Mouse (Mus musculus): ENCODE measurements around the gene Ica1l. TPM values are rescaled to one million over a fixed set of nuclear protein-coding genes. Genes with fewer than 3 reads are reported as not detected.
"Not testable (repeated sequence)": the region's sequence is repeated elsewhere in the genome, so short reads cannot be mapped to it uniquely, and the experiment has no call there.

Ica1l gene
- total RNA-seq (2014; rRNA removed) (63.2 and 63.6 TPM in 2 replicates), polyA plus RNA-seq (2015; fragmentation: Nextera tagmentation; extraction: Ambion mirVana) (57.3 and 67.5 TPM in 2 replicates)

DNA sequence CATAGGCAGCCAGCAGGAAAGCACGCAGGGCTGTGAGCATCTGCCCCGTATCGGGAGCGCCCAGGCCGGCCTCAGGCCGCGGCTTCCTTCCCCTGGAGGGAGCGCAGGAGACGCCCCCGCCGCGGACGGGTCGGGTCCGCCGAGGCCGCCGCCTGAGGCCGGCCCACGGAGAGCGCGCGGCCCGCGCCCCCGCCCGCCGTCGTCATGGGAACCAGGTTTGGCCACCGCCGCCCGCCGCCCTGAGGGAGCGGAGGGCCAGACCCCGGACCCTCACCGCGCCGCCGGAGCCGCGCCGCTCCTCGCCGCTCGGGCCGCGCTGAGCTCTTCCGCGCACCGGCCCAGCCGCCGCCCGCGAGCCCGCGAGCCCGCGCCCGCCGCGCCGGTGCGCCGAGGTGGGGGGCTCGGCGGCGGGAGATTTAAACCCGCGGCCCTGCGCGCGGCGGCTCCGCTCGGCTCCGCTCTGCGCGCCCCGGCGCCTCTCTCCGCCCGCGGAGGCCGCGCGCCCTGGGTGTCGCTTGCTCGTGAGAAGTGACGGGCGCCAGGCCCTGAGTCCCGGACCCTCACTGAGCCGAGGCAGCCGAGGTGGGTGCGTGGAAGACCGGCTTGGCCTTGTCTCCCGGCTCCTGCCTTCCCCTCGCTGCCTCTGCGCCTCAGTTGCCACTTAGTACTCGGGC, at the start of gene Ica1l:
Ica1l (minus strand) TSS at position 389 of the 674 bp plus-strand sequence.
- Histone ChIP-seq H3K9ac (peak within 1 kb of the TSS; percentile 84), H3K4me1 (ENCODE audit: insufficient read depth) (no peaks in the 10 kb centered on the region), H3K4me2 (ENCODE audit: low read depth) (peak within 1 kb of the TSS; percentile 77), H3K27ac (ENCODE audit: low read depth, low read length) (peak within 1 kb of the TSS; percentile 81), H3K36me3 (ENCODE audit: insufficient read depth) (no peaks in the 10 kb centered on the region), H3K27me3 (ENCODE audit: insufficient read depth, low read length) (no peaks in the 10 kb centered on the region), H3K9me3 (ENCODE audit: low read length) (no peaks in the 10 kb centered on the region), H3K4me3 (ENCODE audit: low read depth, low read length) (peak within 1 kb of the TSS; percentile 82)
- ATAC-seq, result peak; percentile 92
- peak; percentile 78 for DNase-seq
- under 1% methylated on average over 80 of the region's 99 CpGs for WGBS
- no peak for TF ChIP-seq CTCF (IDR thresholded peaks at IDR 0.05; ENCODE audit: low read depth)

DNA sequence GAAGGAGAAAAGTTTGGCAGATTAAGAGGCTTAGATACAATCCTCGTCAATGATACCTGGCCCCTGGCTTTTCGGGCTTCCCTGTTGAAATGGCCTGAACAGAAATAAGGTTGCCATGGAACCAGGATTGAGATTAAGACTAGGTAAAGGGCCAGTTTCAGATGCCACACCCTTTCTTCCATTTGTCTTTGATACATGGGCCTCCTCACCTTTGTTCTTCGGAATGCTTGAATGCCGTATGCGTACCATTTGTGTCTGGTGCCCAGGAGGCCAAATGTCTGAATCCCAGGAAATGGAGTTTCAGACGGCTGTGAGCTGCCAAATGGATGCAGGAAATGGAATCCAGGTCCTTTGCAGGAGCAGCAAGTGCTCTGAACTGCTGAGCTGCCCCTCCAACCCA, 33.4 kb upstream of the Ica1l start:
- Histone ChIP-seq H3K27me3 (ENCODE audit: insufficient read depth, low read length) (no peaks in the 10 kb centered on the region), H3K4me3 (ENCODE audit: low read depth, low read length) (no peak overlapping the region), H3K4me1 (ENCODE audit: insufficient read depth) (no peaks in the 10 kb centered on the region), H3K27ac (ENCODE audit: low read depth, low read length) (no peak overlapping the region), H3K9me3 (ENCODE audit: low read length) (no peaks in the 10 kb centered on the region), H3K36me3 (ENCODE audit: insufficient read depth) (peaks cover 21% of the 10 kb centered on the region), H3K4me2 (ENCODE audit: low read depth) (no peak overlapping the region), H3K9ac (no peak overlapping the region)
- 88% methylated on average over 6 of the region's 6 CpGs for WGBS
- DNase-seq (no peak), ATAC-seq (no peak)
- no peak for TF ChIP-seq CTCF (IDR thresholded peaks at IDR 0.05; ENCODE audit: low read depth)

DNA sequence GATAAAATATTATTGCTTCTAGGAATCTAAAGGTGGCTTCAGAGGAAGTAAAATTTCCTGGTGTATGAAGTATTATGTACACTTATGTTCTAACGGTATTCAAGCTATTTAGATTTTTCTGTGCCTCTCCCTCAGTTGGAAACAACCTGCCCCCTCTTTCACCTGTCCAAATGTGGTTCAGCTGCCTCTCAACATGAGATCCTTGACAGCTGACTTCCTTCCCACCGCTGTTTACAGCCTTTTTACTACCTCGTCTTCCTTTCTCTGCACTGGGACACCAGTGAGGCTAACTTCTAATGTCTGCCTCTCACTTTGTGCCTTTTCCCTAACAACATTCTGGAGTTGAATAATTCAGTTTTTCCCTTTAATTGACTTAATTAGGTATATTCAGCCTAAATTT, 32.6 kb upstream of the Ica1l start:
- ATAC-seq, result no peak
- peaks cover 20% of the 10 kb centered on the region for H3K36me3 ChIP-seq (ENCODE audit: insufficient read depth)
- WGBS, result 77% methylated on average over 3 of the region's 3 CpGs
- no peak overlapping the region for H3K9ac ChIP-seq
- no peak for DNase-seq
- no peaks in the 10 kb centered on the region for H3K4me1 ChIP-seq (ENCODE audit: insufficient read depth)
- no peak overlapping the region for H3K4me2 ChIP-seq (ENCODE audit: low read depth)
- no peak overlapping the region for H3K27ac ChIP-seq (ENCODE audit: low read depth, low read length)
- TF ChIP-seq CTCF (IDR thresholded peaks at IDR 0.05; ENCODE audit: low read depth), result no peak
- H3K4me3 ChIP-seq (ENCODE audit: low read depth, low read length), result no peak overlapping the region
- H3K9me3 ChIP-seq (ENCODE audit: low read length), result no peaks in the 10 kb centered on the region
- no peaks in the 10 kb centered on the region for H3K27me3 ChIP-seq (ENCODE audit: insufficient read depth, low read length)

DNA sequence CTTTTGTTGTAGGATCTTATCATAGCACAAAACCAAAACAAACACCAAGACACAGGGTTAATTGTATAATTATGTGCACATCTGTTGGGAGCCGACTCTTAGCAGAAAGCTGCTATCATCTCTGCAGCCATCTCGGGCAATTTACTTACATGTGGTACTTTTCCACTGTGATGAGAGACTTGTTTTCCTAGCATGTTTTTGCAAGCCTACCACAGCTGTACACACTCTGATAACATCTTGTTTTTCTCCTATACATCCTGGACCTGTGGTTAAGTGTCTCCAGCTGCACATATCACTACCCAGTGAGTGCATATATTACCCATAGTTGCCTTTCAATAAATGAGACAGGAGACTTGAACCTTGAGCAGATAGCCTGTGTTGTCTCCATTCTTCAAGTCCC, 32.0 kb upstream of the Ica1l start:
- H3K4me3 ChIP-seq (ENCODE audit: low read depth, low read length), result no peak overlapping the region
- no peak for DNase-seq
- H3K4me2 ChIP-seq (ENCODE audit: low read depth), result no peak overlapping the region
- 82% methylated on average over 2 of the region's 2 CpGs for WGBS
- H3K36me3 ChIP-seq (ENCODE audit: insufficient read depth), result peaks cover 16% of the 10 kb centered on the region
- H3K27me3 ChIP-seq (ENCODE audit: insufficient read depth, low read length), result no peaks in the 10 kb centered on the region
- H3K4me1 ChIP-seq (ENCODE audit: insufficient read depth), result no peaks in the 10 kb centered on the region
- peak; percentile 36; the same call in 1 of the 2 replicates for ATAC-seq
- H3K9ac ChIP-seq, result no peak overlapping the region
- TF ChIP-seq CTCF (IDR thresholded peaks at IDR 0.05; ENCODE audit: low read depth), result no peak
- H3K27ac ChIP-seq (ENCODE audit: low read depth, low read length), result no peak overlapping the region
- H3K9me3 ChIP-seq (ENCODE audit: low read length), result no peaks in the 10 kb centered on the region

DNA sequence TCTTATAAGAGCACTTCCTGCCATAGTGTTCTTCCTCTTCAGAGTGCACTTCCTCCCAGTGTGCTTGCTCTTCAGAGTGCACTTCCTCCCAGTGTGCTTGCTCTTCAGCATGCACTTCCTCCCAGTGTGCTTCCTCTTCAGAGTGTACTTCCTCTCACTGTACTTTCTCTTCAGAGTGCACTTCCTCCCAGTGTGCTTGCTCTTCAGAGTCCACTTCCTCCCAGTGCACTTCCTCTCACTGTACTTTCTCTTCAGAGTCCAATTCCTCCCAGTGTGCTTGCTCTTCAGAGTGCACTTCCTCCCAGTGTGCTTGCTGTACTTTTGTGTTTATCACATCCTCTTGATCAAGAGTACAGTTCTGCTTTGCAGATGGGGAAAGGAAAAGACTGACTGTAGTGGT, 27.7 kb upstream of the Ica1l start:
- H3K27ac ChIP-seq (ENCODE audit: low read depth, low read length); DNase-seq; H3K9me3 ChIP-seq (ENCODE audit: low read length); H3K4me1 ChIP-seq (ENCODE audit: insufficient read depth); H3K36me3 ChIP-seq (ENCODE audit: insufficient read depth); ATAC-seq; H3K9ac ChIP-seq; H3K27me3 ChIP-seq (ENCODE audit: insufficient read depth, low read length); H3K4me2 ChIP-seq (ENCODE audit: low read depth); H3K4me3 ChIP-seq (ENCODE audit: low read depth, low read length): not testable (repeated sequence)

DNA sequence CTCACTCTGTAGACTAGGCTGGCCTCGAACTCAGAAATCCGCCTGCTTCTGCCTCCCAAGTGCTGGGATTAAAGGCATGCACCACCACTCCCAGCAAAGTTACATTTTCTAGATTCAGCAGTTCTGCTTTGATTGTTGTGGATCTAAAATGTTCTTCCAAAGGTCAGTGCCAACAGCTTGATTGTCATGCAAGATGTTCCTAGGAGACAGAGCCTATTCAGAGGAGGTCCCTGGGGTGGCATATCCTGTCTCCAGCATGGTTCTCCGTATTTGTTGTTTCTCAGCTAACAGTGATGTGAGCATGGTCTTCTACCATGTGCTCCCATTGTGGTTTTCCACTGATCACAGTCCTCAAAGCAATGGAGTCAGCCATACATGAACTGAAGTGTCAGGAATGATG, 13.3 kb upstream of the Ica1l start:
- H3K9me3 ChIP-seq (ENCODE audit: low read length), result no peaks in the 10 kb centered on the region
- WGBS, result 88% methylated on average over 3 of the region's 3 CpGs
- no peak overlapping the region for H3K4me2 ChIP-seq (ENCODE audit: low read depth)
- no peaks in the 10 kb centered on the region for H3K4me1 ChIP-seq (ENCODE audit: insufficient read depth)
- ATAC-seq (no peak), DNase-seq (no peak)
- no peak overlapping the region for H3K27ac ChIP-seq (ENCODE audit: low read depth, low read length)
- no peak overlapping the region for H3K4me3 ChIP-seq (ENCODE audit: low read depth, low read length)
- H3K36me3 ChIP-seq (ENCODE audit: insufficient read depth), result no peaks in the 10 kb centered on the region
- H3K27me3 ChIP-seq (ENCODE audit: insufficient read depth, low read length), result no peaks in the 10 kb centered on the region
- no peak overlapping the region for H3K9ac ChIP-seq
- TF ChIP-seq CTCF (IDR thresholded peaks at IDR 0.05; ENCODE audit: low read depth), result no peak

DNA sequence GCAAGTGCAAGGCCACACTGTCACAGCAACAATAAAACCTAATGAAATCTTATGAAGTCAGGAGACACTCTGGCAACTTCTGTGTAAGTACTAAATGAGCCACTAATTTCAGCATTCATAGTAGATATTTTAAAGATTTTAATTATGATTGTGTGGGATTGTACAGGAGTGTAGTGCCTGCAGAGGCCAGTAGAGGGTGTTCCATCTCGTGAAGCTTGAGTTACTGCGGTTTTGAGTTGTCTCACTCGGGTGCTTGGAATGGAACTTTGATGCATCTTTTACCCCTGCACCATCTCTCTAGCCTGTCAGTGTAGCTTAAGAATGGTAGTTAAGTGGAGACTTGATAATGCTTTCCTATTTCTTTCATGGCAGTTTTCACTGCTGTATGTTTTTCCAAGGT, 11.7 kb upstream of the Ica1l start:
- ATAC-seq, result no peak

DNA sequence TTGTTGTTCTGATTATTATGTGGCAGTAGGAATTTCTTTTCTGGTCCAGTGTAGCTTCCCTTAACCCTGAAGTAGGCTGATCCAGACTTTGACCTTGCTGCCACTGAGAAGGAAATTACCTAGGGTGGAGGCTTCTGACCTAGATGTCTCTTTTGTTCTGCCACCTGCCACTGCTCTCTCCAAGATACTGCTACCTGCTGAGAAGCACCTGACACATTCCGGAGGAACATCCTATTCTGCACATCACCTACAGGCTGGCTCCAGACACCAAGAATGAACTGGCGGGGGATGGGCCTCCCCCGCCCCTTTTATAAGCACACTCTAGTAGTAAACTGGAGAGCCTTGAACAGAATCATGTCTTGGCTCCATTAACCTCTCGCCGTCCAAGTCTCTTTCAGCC, 4.5 kb upstream of the Ica1l start:
- H3K36me3 ChIP-seq (ENCODE audit: insufficient read depth); DNase-seq; H3K4me2 ChIP-seq (ENCODE audit: low read depth); ATAC-seq; H3K4me3 ChIP-seq (ENCODE audit: low read depth, low read length); H3K27me3 ChIP-seq (ENCODE audit: insufficient read depth, low read length); H3K27ac ChIP-seq (ENCODE audit: low read depth, low read length); H3K4me1 ChIP-seq (ENCODE audit: insufficient read depth); H3K9me3 ChIP-seq (ENCODE audit: low read length); H3K9ac ChIP-seq: not testable (repeated sequence)
- 94% methylated on average over 5 of the region's 5 CpGs for WGBS

More for the DNA sequence above, 11.7 kb upstream of the Ica1l start:
- H3K9me3 ChIP-seq (ENCODE audit: low read length), result no peaks in the 10 kb centered on the region
- no peak overlapping the region for H3K27ac ChIP-seq (ENCODE audit: low read depth, low read length)
- TF ChIP-seq CTCF (IDR thresholded peaks at IDR 0.05; ENCODE audit: low read depth), result 0 out of 2 replicates have a peak, but pooled peaks have one; percentile 12
- no peak overlapping the region for H3K4me2 ChIP-seq (ENCODE audit: low read depth)
- H3K4me3 ChIP-seq (ENCODE audit: low read depth, low read length), result no peak overlapping the region
- H3K9ac ChIP-seq, result no peak overlapping the region
- DNase-seq, result no peak
- 38% methylated on average over 3 of the region's 3 CpGs for WGBS
- no peaks in the 10 kb centered on the region for H3K4me1 ChIP-seq (ENCODE audit: insufficient read depth)
- H3K36me3 ChIP-seq (ENCODE audit: insufficient read depth), result no peaks in the 10 kb centered on the region
- H3K27me3 ChIP-seq (ENCODE audit: insufficient read depth, low read length), result no peaks in the 10 kb centered on the region

All from forebrain, postnatal 0 days (tissue).